Mouse (Mus musculus) embryonic facial prominence, embryonic 13.5 days (tissue): ENCODE results near the gene Sorl1. TPM values are rescaled to one million over a fixed set of nuclear protein-coding genes. Genes with fewer than 3 reads are reported as not detected.
A peak's percentile ranks its signal among the peaks of the same experiment; 100 is the strongest.

Experiments used
- ATAC-seq: fragments of 200-750 bp; cut with Nextera tagmentation; 2 replicates; pipeline ENCODE4 v1.8.0; 2017; ENCODE audit warnings: low read depth; ENCODE audit not compliant: insufficient number of reproducible peaks, insufficient read depth, low FRiP score, low TSS enrichment
- H3K27ac ChIP-seq: fragments of 300-500 bp; sonication (generic); 2 replicates; pipeline ENCODE4 v1.5.1; 2015; ENCODE audit warnings: moderate library complexity, mild to moderate bottlenecking, inconsistent platforms
- H3K27me3 ChIP-seq: fragments of 300-500 bp; sonication (generic); 2 replicates; pipeline ENCODE4 v1.6.1; 2015; ENCODE audit warnings: mild to moderate bottlenecking, inconsistent platforms
- H3K36me3 ChIP-seq: fragments of 300-500 bp; sonication (generic); 2 replicates; pipeline ENCODE4 v1.6.1; 2015; ENCODE audit warnings: mild to moderate bottlenecking, inconsistent platforms
- H3K4me1 ChIP-seq: fragments of 300-500 bp; sonication (generic); 2 replicates; pipeline ENCODE4 v1.6.1; 2015; ENCODE audit warnings: inconsistent platforms
- H3K4me2 ChIP-seq: fragments of 300-500 bp; sonication (generic); 2 replicates; pipeline ENCODE4 v1.6.1; 2015; ENCODE audit warnings: moderate library complexity, mild to moderate bottlenecking, inconsistent platforms
- H3K4me3 ChIP-seq: fragments of 300-500 bp; sonication (generic); 2 replicates; pipeline ENCODE4 v1.5.1; 2015; ENCODE audit warnings: mild to moderate bottlenecking, inconsistent platforms
- H3K9ac ChIP-seq: fragments of 300-500 bp; sonication (generic); 2 replicates; pipeline ENCODE4 v1.6.1; 2015; ENCODE audit warnings: mild to moderate bottlenecking, inconsistent platforms
- H3K9me3 ChIP-seq: fragments of 300-500 bp; sonication (generic); 2 replicates; pipeline ENCODE4 v1.6.1; 2016; ENCODE audit warnings: inconsistent platforms
- WGBS: fragments of 180-500 bp; shearing (Covaris S2); methylation state at CpG from one replicate; pipeline ENCODE4 v1.1.7; 2015; ENCODE audit warnings: mixed read lengths; 5-methylcytosine and 5-hydroxymethylcytosine counted together
- polyA plus RNA-seq: library from polyadenylated mRNA; unstranded; fragments of >200 nt; fragmentation: Nextera tagmentation; extraction: Ambion mirVana; gene quantifications from 2 replicates; pipeline ENCODE4 v1.2.1, GENCODE M21; 2015

Sorl1 gene
- polyA plus RNA-seq, 1 experiment from 2014 or later, result 6.6 TPM

GRCm38 (mm10) chr9:42148036-42148435 is 23.9 kb upstream of the Sorl1 start:
- WGBS, result 66% methylated on average over 4 of the region's 4 CpGs
- no peak for ATAC-seq
- H3K27ac ChIP-seq, result no peak overlapping the region

GRCm38 (mm10) chr9:42146463-42146862 is 22.4 kb upstream of the Sorl1 start:
- no peaks in the 10 kb centered on the region for H3K9me3 ChIP-seq
- no peak overlapping the region for H3K4me3 ChIP-seq
- H3K4me1 ChIP-seq, result no peaks in the 10 kb centered on the region
- no peak for ATAC-seq
- no peaks in the 10 kb centered on the region for H3K36me3 ChIP-seq
- H3K27ac ChIP-seq, result no peak overlapping the region
- H3K27me3 ChIP-seq, result no peaks in the 10 kb centered on the region
- no peak overlapping the region for H3K4me2 ChIP-seq
- H3K9ac ChIP-seq, result no peak overlapping the region
- 94% methylated on average over 2 of the region's 2 CpGs for WGBS

More at GRCm38 (mm10) chr9:42148036-42148435, 23.9 kb upstream of the Sorl1 start:
- Histone ChIP-seq H3K36me3 (no peaks in the 10 kb centered on the region), H3K9me3 (no peaks in the 10 kb centered on the region), H3K4me3 (no peak overlapping the region), H3K4me1 (no peaks in the 10 kb centered on the region), H3K4me2 (no peak overlapping the region), H3K9ac (no peak overlapping the region), H3K27me3 (no peaks in the 10 kb centered on the region)

- H3K9me3 ChIP-seq, result no peaks in the 10 kb centered on the region
- ATAC-seq, result no peak
- no peaks in the 10 kb centered on the region for H3K36me3 ChIP-seq
- H3K27ac ChIP-seq, result no peak overlapping the region
- H3K4me1 ChIP-seq, result no peaks in the 10 kb centered on the region
- no peak overlapping the region for H3K4me3 ChIP-seq
- WGBS, result 80% methylated on average over 6 of the region's 6 CpGs
- H3K9ac ChIP-seq, result no peak overlapping the region
- no peaks in the 10 kb centered on the region for H3K27me3 ChIP-seq
- H3K4me2 ChIP-seq, result no peak overlapping the region
These were observed 17.6 kb upstream of the Sorl1 start for GRCm38 (mm10) chr9:42141549-42142210.

- H3K36me3 ChIP-seq, result no peaks in the 10 kb centered on the region
- H3K4me3 ChIP-seq, result no peak overlapping the region
- WGBS, result 84% methylated on average over 4 of the region's 4 CpGs
- no peak for ATAC-seq
- H3K27ac ChIP-seq, result no peak overlapping the region
- H3K9ac ChIP-seq, result no peak overlapping the region
- H3K4me2 ChIP-seq, result no peak overlapping the region
- no peaks in the 10 kb centered on the region for H3K27me3 ChIP-seq
- no peaks in the 10 kb centered on the region for H3K4me1 ChIP-seq
- H3K9me3 ChIP-seq, result no peaks in the 10 kb centered on the region
These were observed 14.3 kb upstream of the Sorl1 start for GRCm38 (mm10) chr9:42138248-42138858.

- Histone ChIP-seq H3K9ac (no peak overlapping the region), H3K27me3 (no peaks in the 10 kb centered on the region), H3K4me2 (no peak overlapping the region), H3K36me3 (no peaks in the 10 kb centered on the region), H3K4me3 (no peak overlapping the region), H3K9me3 (no peaks in the 10 kb centered on the region), H3K27ac (no peak overlapping the region), H3K4me1 (no peaks in the 10 kb centered on the region)
- 69% methylated on average over 5 of the region's 5 CpGs for WGBS
- ATAC-seq, result no peak
These were observed 13.5 kb upstream of the Sorl1 start for GRCm38 (mm10) chr9:42137578-42137977.

- H3K27ac ChIP-seq, result no peak overlapping the region
- no peaks in the 10 kb centered on the region for H3K9me3 ChIP-seq
- H3K4me3 ChIP-seq, result no peak overlapping the region
- H3K9ac ChIP-seq, result no peak overlapping the region
- H3K4me1 ChIP-seq, result no peaks in the 10 kb centered on the region
- H3K27me3 ChIP-seq, result no peaks in the 10 kb centered on the region
- ATAC-seq, result no peak
- no peak overlapping the region for H3K4me2 ChIP-seq
- 80% methylated on average over 13 of the region's 13 CpGs for WGBS
- no peaks in the 10 kb centered on the region for H3K36me3 ChIP-seq
These were observed 7.0 kb upstream of the Sorl1 start for GRCm38 (mm10) chr9:42130793-42131760.

GRCm38 (mm10) chr9:42127983-42128382 is 3.9 kb upstream of the Sorl1 start:
- Histone ChIP-seq H3K27me3 (no peaks in the 10 kb centered on the region), H3K4me2 (no peak overlapping the region), H3K9me3 (no peaks in the 10 kb centered on the region), H3K4me3 (no peak overlapping the region), H3K36me3 (no peaks in the 10 kb centered on the region), H3K4me1 (peaks cover 10% of the 10 kb centered on the region), H3K27ac (no peak overlapping the region), H3K9ac (no peak overlapping the region)
- no peak for ATAC-seq
- 88% methylated on average over 5 of the region's 5 CpGs for WGBS

GRCm38 (mm10) chr9:42125262-42125982 is 1.3 kb upstream of the Sorl1 start:
- ATAC-seq, result no peak
- H3K27ac ChIP-seq, result no peak overlapping the region
- no peak overlapping the region for H3K9ac ChIP-seq
- no peaks in the 10 kb centered on the region for H3K36me3 ChIP-seq
- H3K4me1 ChIP-seq, result peaks cover 30% of the 10 kb centered on the region
- H3K9me3 ChIP-seq, result no peaks in the 10 kb centered on the region
- WGBS, result 82% methylated on average over 9 of the region's 9 CpGs
- no peak overlapping the region for H3K4me2 ChIP-seq
- 0 out of 2 replicates have a peak, but pooled peaks cover 3% of the 10 kb centered on the region for H3K27me3 ChIP-seq
- H3K4me3 ChIP-seq, result no peak overlapping the region

- Histone ChIP-seq H3K4me2 (peak overlapping the region; percentile 95), H3K27ac (no peak overlapping the region), H3K27me3 (0 out of 2 replicates have a peak, but pooled peaks cover 3% of the 10 kb centered on the region), H3K4me1 (peaks cover 34% of the 10 kb centered on the region), H3K9ac (peak overlapping the region; percentile 85), H3K36me3 (no peaks in the 10 kb centered on the region), H3K9me3 (no peaks in the 10 kb centered on the region), H3K4me3 (peak overlapping the region; percentile 86)
- WGBS, result 28% methylated on average over 11 of the region's 11 CpGs
- no peak for ATAC-seq
These were observed 893 bp downstream of the Sorl1 start for GRCm38 (mm10) chr9:42123204-42123603.

GRCm38 (mm10) chr9:42122441-42122840 is 1.7 kb downstream of the Sorl1 start:
- Histone ChIP-seq H3K4me2 (peak overlapping the region; percentile 95), H3K9ac (peak overlapping the region; percentile 41; the same call in 1 of the 2 replicates), H3K4me3 (peak overlapping the region; percentile 86), H3K9me3 (no peaks in the 10 kb centered on the region), H3K36me3 (no peaks in the 10 kb centered on the region), H3K4me1 (peaks cover 34% of the 10 kb centered on the region), H3K27me3 (0 out of 2 replicates have a peak, but pooled peaks cover 3% of the 10 kb centered on the region), H3K27ac (no peak overlapping the region)
- 74% methylated on average over 6 of the region's 6 CpGs for WGBS
- ATAC-seq, result no peak
